Mouse (Mus musculus): ENCODE measurements around the gene Bptf.

DNA sequence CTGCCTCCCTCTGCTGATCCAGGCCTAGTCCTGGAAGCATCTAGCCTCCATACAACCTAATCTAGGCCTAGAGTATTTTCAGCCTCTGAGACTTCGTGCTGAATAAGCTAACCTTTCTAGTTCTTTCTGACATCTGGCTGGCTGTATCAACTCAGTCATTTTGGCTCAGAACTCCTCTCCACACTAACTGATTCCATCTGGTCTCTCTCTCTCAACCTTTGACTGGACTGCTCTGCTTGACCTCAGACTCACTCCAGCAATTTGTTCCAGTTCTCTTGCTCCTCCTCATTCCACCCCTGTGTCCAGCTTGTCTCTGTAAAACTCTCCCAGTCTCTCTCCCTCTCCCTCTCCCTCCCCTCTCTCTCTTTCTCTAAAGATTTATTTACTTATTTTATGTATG lies 115.0 kb downstream of the Bptf start:
- no peak for TF ChIP-seq CTCF (IDR thresholded peaks at IDR 0.05; ENCODE audit: borderline replicate concordance, insufficient read depth, low read depth, low read length)
- TF ChIP-seq POLR2A (IDR thresholded peaks at IDR 0.05; ENCODE audit: borderline replicate concordance, insufficient read depth, low read length) = no peak

Measured in cerebellum, adult 2 months (tissue).